Mouse (Mus musculus) cerebellum, postnatal 25 days (tissue): ENCODE measurements around the gene Tfap2b.

Experiments
- DNase-seq, 2 experiments: peaks; one replicate each; pipeline ENCODE4 v3.0.0; 2021; ENCODE audit warnings: mixed read lengths in 2 of 2

Gene Tfap2b

GRCm38 (mm10) chr1:19208641-19209358, at the start of gene Tfap2b:
Gene Tfap2b, plus strand, starts transcription at chr1:19208914.
- DNase-seq, result no peak

- DNase-seq, result peak; percentile 4 to 36
These were observed 29.8 kb upstream of the Tfap2b start for GRCm38 (mm10) chr1:19178742-19179397.

GRCm38 (mm10) chr1:19205649-19206048, 3.1 kb upstream of the Tfap2b start:
- DNase-seq, result peak in 1 of 2 experiments; percentile 62

GRCm38 (mm10) chr1:19206194-19206593, 2.5 kb upstream of the Tfap2b start:
- DNase-seq, result no peak

- DNase-seq, result no peak
These were observed 1.1 kb upstream of the Tfap2b start for GRCm38 (mm10) chr1:19207611-19208010.

- no peak for DNase-seq
These were observed 638 bp downstream of the Tfap2b start for GRCm38 (mm10) chr1:19209359-19209745.

- DNase-seq, result no peak
These were observed 1.1 kb downstream of the Tfap2b start for GRCm38 (mm10) chr1:19209776-19210175.

GRCm38 (mm10) chr1:19210215-19211032, 1.7 kb downstream of the Tfap2b start:
- no peak for DNase-seq

- DNase-seq, result no peak
These were observed 2.3 kb downstream of the Tfap2b start for GRCm38 (mm10) chr1:19211033-19211405.

GRCm38 (mm10) chr1:19211546-19212154, 2.9 kb downstream of the Tfap2b start:
- no peak for DNase-seq

- no peak for DNase-seq
These were observed 4.0 kb downstream of the Tfap2b start for GRCm38 (mm10) chr1:19212691-19213090.

- no peak for DNase-seq
These were observed 4.5 kb downstream of the Tfap2b start for GRCm38 (mm10) chr1:19213171-19213570.

GRCm38 (mm10) chr1:19213851-19214395, 5.2 kb downstream of the Tfap2b start:
- DNase-seq, result no peak

- DNase-seq, result no peak
These were observed 8.7 kb downstream of the Tfap2b start for GRCm38 (mm10) chr1:19217391-19217790.

GRCm38 (mm10) chr1:19218221-19218620, 9.5 kb downstream of the Tfap2b start:
- no peak for DNase-seq

GRCm38 (mm10) chr1:19219381-19219780, 10.7 kb downstream of the Tfap2b start:
- DNase-seq, result no peak

- no peak for DNase-seq
These were observed 11.8 kb downstream of the Tfap2b start for GRCm38 (mm10) chr1:19220564-19220963.

- no peak for DNase-seq
These were observed 12.9 kb downstream of the Tfap2b start for GRCm38 (mm10) chr1:19221601-19222000.

GRCm38 (mm10) chr1:19226699-19227098, 18.0 kb downstream of the Tfap2b start:
- DNase-seq, result no peak

GRCm38 (mm10) chr1:19230926-19231573, 22.3 kb downstream of the Tfap2b start:
- no peak for DNase-seq

GRCm38 (mm10) chr1:19231574-19232080, 22.9 kb downstream of the Tfap2b start:
- no peak for DNase-seq

- DNase-seq, result no peak
These were observed 24.0 kb downstream of the Tfap2b start for GRCm38 (mm10) chr1:19232743-19233142.
